Mouse (Mus musculus) stomach, embryonic 15.5 days (tissue): ENCODE results near the gene Dchs1. TPM values are rescaled to one million over a fixed set of nuclear protein-coding genes. Genes with fewer than 3 reads are reported as not detected.

Experiments used
- ATAC-seq: fragments of 200-750 bp; cut with Nextera tagmentation; 2 replicates; pipeline ENCODE4 v1.8.0; 2017; ENCODE audit warnings: low read depth, moderate number of reproducible peaks, moderate TSS enrichment; ENCODE audit not compliant: insufficient read depth, low FRiP score
- H3K27ac ChIP-seq: fragments of 300-500 bp; sonication (generic); 2 replicates; pipeline ENCODE4 v1.5.1; 2015; ENCODE audit warnings: mild to moderate bottlenecking, inconsistent platforms
- H3K27me3 ChIP-seq: fragments of 300-500 bp; sonication (generic); replicated peaks from 2 replicates; pipeline ENCODE4 v1.6.1; 2015; ENCODE audit warnings: inconsistent platforms
- H3K36me3 ChIP-seq: fragments of 300-500 bp; sonication (generic); 2 replicates; pipeline ENCODE4 v1.6.1; 2015; ENCODE audit warnings: inconsistent platforms
- H3K4me1 ChIP-seq: fragments of 300-500 bp; sonication (generic); 2 replicates; pipeline ENCODE4 v1.6.1; 2015; ENCODE audit warnings: inconsistent platforms
- H3K4me2 ChIP-seq: fragments of 300-500 bp; sonication (generic); 2 replicates; pipeline ENCODE4 v1.6.1; 2015; ENCODE audit warnings: mild to moderate bottlenecking, inconsistent platforms
- H3K4me3 ChIP-seq: fragments of 300-500 bp; sonication (generic); replicated peaks from 2 replicates; pipeline ENCODE4 v1.5.1; 2015; ENCODE audit warnings: inconsistent platforms
- H3K9ac ChIP-seq: fragments of 300-500 bp; sonication (generic); 2 replicates; pipeline ENCODE4 v1.6.1; 2015; ENCODE audit warnings: inconsistent platforms
- H3K9me3 ChIP-seq: fragments of 300-500 bp; sonication (generic); 2 replicates; pipeline ENCODE4 v1.6.1; 2016; ENCODE audit warnings: inconsistent platforms
- WGBS: fragments of 180-500 bp; shearing (Covaris S2); methylation state at CpG from one replicate; pipeline ENCODE4 v1.1.7; 2015; 5-methylcytosine and 5-hydroxymethylcytosine counted together
- polyA plus RNA-seq: library from polyadenylated mRNA; unstranded; fragments of >200 nt; fragmentation: Nextera tagmentation; extraction: Ambion mirVana; gene quantifications from 2 replicates; pipeline ENCODE4 v1.2.1, GENCODE M21; 2015

Dchs1 gene
- polyA plus RNA-seq, 1 experiment from 2014 or later: 8.6 TPM

DNA sequence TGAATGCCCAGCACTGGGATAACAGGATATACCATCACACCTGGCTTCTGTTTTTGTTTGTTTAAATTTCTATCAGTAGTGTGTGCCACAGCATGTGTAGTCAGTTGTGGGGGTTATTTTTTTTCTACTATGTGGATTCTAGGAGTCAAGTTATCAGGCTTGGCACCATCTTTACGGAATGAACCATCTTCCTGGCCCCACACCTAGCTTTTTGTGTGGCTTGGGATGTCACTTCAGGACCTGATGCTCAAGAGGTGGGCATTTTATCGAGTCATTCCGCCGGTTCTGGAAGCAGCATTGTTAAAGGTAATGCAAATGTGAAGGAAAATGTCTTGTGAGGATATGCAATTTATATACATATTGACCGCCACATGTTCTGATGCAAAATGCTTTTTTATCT is 18.7 kb upstream of the Dchs1 start:
- H3K9me3 ChIP-seq: no peaks in the 10 kb centered on the region
- WGBS: 78% methylated on average over 5 of the region's 5 CpGs

DNA sequence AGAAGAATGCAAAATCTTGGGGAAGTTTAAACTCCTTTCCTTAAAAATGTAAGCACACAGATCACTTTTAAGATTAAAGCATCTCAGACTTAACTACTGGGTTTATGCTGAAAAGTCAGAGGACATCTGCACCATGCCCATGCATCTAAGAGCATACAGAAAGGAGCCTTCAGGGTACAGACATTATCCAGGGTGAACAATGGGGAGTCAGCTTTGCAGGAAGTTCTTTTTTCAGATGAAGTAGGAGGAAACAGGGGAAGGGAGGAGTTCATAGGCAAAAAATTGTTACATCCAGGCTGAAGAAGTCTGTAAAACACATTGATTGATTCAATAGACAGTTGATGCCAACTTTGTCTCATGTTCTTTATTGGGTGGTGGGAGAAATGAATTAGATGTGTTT is 16.0 kb upstream of the Dchs1 start:
- no peak for ATAC-seq
- Histone ChIP-seq H3K9me3 (no peaks in the 10 kb centered on the region), H3K27me3 (no peaks in the 10 kb centered on the region), H3K4me1 (0 out of 2 replicates have a peak, but pooled peaks cover 3% of the 10 kb centered on the region), H3K9ac (no peak overlapping the region), H3K36me3 (no peaks in the 10 kb centered on the region), H3K4me3 (no peak overlapping the region), H3K4me2 (no peak overlapping the region), H3K27ac (no peak overlapping the region)

More for the DNA sequence above, 18.7 kb upstream of the Dchs1 start:
- ATAC-seq: no peak
- Histone ChIP-seq H3K27me3 (no peaks in the 10 kb centered on the region), H3K4me1 (peaks cover 13% of the 10 kb centered on the region), H3K4me3 (no peak overlapping the region), H3K9ac (no peak overlapping the region), H3K4me2 (no peak overlapping the region), H3K27ac (no peak overlapping the region), H3K36me3 (peaks cover 6% of the 10 kb centered on the region; the same call in 1 of the 2 replicates)

DNA sequence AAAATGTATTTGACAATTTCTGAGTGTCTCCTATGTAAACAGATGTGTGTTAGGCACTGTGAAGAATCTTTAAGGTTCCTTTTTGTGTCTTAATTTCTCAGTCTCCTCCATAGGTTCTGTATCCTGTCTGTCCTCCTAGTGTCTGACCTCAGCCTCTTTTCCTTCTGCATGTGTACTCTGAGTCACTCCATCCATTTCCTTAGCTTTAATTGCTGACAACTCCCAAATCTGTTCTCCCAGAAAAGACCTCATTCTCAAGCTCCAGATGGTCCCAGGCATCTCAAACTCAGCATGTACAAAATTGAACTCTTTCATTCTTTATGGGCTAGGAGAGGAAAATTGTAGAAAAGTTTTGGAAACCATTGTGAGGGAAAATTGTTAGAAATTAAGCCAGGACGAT is 15.3 kb upstream of the Dchs1 start:
- Histone ChIP-seq H3K27me3 (no peaks in the 10 kb centered on the region), H3K4me3 (no peak overlapping the region), H3K9me3 (no peaks in the 10 kb centered on the region), H3K36me3 (no peaks in the 10 kb centered on the region), H3K9ac (no peak overlapping the region), H3K4me1 (0 out of 2 replicates have a peak, but pooled peaks cover 3% of the 10 kb centered on the region), H3K4me2 (no peak overlapping the region), H3K27ac (peak overlapping the region; percentile 51; the same call in 1 of the 2 replicates)
- 30% methylated on average over 1 of the region's 1 CpGs for WGBS
- ATAC-seq: no peak

DNA sequence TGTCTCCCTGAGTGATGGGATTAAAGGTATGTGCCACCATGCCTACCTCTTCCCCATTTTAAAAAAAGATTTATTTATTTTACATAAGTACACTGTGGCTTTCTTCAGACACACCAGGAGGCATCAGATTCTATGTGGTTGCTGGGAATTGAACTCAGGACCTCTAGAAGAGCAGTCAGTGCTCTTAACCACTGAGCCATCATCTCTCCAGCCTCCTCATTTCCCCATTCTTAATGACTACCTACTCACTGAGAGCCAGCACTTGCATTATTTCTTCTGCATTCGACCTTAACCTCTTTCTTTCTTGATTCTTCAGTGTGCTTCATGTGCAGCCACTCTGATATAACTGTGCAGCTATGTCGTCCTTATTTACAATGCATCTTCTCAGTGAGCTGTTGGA is 14.9 kb upstream of the Dchs1 start:
- WGBS: 33% methylated on average over 2 of the region's 2 CpGs

DNA sequence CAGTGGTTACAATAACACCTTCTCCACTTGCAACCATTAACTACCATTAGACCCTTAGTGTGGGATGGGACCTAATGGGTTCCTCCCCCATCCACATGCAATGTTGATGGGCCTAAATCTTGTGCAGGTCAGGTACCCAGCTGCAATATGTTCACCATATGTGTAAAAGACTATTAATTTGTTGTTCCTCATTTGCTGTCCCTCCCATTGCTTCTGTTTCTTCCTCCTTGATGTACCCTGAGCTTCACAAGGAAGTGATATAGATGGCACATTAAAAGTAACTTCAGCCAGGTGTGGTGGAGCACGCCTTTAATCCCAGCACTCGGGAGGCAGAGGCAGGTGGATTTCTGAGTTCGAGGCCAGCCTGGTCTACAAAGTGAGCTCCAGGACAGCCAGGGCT is 9.5 kb upstream of the Dchs1 start:
- WGBS: 89% methylated on average over 3 of the region's 3 CpGs
- no peak for ATAC-seq

More for the DNA sequence above, 14.9 kb upstream of the Dchs1 start:
- no peak for ATAC-seq
- Histone ChIP-seq H3K4me2 (no peak overlapping the region), H3K9me3 (no peaks in the 10 kb centered on the region), H3K36me3 (no peaks in the 10 kb centered on the region), H3K4me1 (0 out of 2 replicates have a peak, but pooled peaks cover 3% of the 10 kb centered on the region), H3K27ac (no peak overlapping the region), H3K27me3 (no peaks in the 10 kb centered on the region), H3K9ac (no peak overlapping the region), H3K4me3 (no peak overlapping the region)

DNA sequence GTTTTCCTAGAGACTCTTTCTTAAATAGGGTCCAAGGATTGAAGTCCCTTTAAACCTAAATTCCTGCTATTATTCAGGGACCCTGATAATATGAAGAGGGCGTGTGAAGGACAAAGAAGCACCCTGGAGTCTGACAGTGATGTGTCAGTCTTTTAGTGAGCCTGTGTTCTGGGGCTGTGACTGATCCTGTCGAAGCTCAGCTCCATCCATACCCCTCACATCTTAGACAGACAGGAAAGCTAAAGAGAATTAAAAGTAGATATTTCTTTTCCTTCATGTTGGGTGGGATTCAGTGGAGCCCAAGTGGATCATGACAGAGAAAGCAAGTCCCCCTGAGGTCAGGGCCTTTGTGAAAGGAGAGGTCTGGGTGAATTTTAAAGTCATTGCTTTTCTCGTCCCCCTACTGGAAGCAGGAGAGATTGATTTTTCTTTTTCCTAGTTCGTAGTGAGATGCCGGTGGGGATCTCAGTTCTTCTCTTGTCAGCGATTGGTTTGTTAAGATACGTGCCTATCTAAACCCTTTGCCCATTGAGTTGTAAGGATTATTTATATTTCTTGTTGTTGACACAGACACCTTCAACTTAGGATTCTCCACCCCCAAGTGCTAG is 8.4 kb upstream of the Dchs1 start:
- no peak overlapping the region for H3K4me3 ChIP-seq
- H3K27me3 ChIP-seq: no peaks in the 10 kb centered on the region
- no peaks in the 10 kb centered on the region for H3K9me3 ChIP-seq
- H3K4me2 ChIP-seq: no peak overlapping the region
- no peaks in the 10 kb centered on the region for H3K36me3 ChIP-seq
- no peak overlapping the region for H3K27ac ChIP-seq
- WGBS: 33% methylated on average over 7 of the region's 7 CpGs
- ATAC-seq: no peak
- H3K9ac ChIP-seq: no peak overlapping the region
- no peaks in the 10 kb centered on the region for H3K4me1 ChIP-seq

More for the DNA sequence above, 9.5 kb upstream of the Dchs1 start:
- Histone ChIP-seq H3K27me3 (no peaks in the 10 kb centered on the region), H3K9ac (no peak overlapping the region), H3K9me3 (no peaks in the 10 kb centered on the region), H3K4me1 (no peaks in the 10 kb centered on the region), H3K4me3 (no peak overlapping the region), H3K4me2 (no peak overlapping the region), H3K36me3 (no peaks in the 10 kb centered on the region), H3K27ac (no peak overlapping the region)

DNA sequence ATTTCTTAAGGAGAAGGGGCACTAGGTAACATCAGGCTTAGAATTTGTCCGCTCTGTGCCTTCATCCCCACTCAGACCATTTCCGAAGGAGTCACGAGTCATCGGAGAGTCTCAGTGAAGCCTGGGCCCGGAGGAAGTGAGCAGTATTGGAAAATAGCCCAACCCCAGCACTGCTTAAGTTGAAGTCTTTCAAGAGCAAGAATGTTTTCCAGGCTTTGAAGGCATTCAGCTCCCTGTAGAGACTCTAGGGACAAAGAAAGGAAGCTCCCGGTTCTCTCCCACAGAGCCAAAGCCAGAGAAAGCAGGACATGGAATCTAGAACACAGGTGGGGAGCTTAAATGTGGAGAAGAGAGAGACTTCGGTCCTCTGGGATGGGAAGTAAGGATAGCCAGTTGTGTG is 6.2 kb upstream of the Dchs1 start:
- Histone ChIP-seq H3K36me3 (no peaks in the 10 kb centered on the region), H3K27me3 (no peaks in the 10 kb centered on the region), H3K9ac (no peak overlapping the region), H3K4me2 (no peak overlapping the region), H3K9me3 (no peaks in the 10 kb centered on the region), H3K4me1 (no peaks in the 10 kb centered on the region), H3K27ac (no peak overlapping the region), H3K4me3 (no peak overlapping the region)
- 77% methylated on average over 7 of the region's 7 CpGs for WGBS
- ATAC-seq: no peak

DNA sequence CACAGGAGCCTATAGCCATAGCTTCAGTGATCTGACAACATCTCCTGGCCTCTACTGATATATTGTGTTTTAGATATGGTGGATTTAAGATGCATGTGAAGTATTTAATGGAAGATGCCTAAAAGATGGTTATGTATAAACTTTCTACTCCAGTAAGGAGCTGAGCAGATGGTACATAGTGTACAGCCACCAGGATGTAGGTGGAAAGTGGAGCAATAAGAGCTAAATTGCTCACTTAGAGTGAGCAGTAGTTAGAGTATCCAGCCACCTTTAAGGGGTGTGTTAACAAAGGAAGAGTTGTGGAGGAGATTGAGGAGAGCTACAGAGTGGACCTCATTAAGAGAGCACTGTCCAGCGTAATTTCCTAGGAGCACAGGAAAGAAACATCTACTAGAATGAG is 3.7 kb upstream of the Dchs1 start:
- WGBS: 76% methylated on average over 1 of the region's 1 CpGs
- H3K4me1 ChIP-seq: peaks cover 7% of the 10 kb centered on the region; the same call in 1 of the 2 replicates

DNA sequence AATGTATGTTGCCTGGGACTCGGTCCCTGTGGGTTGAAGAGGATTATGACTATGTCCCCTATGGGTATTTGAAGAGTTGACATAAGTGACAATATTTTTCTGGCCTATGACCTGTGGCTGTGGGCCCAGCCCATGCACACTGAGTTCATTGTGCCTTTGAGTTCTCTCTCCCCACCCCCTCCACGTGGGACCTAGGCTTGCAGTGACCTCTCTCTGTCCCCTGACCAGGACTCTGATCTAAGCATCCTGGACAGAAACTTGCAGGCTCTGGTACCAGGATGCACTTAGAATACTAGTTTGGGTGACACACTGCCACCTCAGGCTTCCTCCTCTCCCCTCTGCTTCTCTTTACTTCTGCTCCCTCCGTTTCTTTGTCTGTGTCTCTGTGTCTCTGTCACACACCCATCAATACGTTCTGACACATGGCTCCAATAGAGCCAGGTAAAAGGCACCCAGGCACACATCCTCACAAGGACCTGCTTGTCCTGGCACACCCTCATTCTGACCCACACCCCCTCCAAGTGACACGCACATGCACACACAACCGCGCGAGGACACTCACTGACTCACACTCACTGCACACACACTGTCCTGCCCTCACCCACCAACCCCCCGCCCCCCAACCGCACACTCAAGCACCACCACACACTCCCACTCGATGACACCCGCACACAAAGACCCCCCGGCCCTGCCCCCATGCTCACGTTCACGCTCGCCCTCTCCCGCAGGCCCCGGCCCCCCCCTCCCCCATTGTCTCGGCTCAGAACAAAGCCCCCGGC is 759 bp downstream of the Dchs1 start:
- H3K27me3 ChIP-seq: no peaks in the 10 kb centered on the region
- ATAC-seq: peak; percentile 52
- peak overlapping the region; percentile 60 for H3K4me2 ChIP-seq
- no peaks in the 10 kb centered on the region for H3K36me3 ChIP-seq
- peak overlapping the region; percentile 82 for H3K9ac ChIP-seq
- H3K9me3 ChIP-seq: no peaks in the 10 kb centered on the region
- 7% methylated on average over 20 of the region's 20 CpGs for WGBS
- peak overlapping the region; percentile 77 for H3K27ac ChIP-seq
- peak overlapping the region; percentile 75 for H3K4me3 ChIP-seq
- H3K4me1 ChIP-seq: peaks cover 20% of the 10 kb centered on the region

More for the DNA sequence above, 3.7 kb upstream of the Dchs1 start:
- Histone ChIP-seq H3K4me2 (no peak overlapping the region), H3K27ac (no peak overlapping the region), H3K9me3 (no peaks in the 10 kb centered on the region), H3K36me3 (no peaks in the 10 kb centered on the region), H3K4me3 (no peak overlapping the region), H3K9ac (no peak overlapping the region), H3K27me3 (no peaks in the 10 kb centered on the region)
- ATAC-seq: no peak

DNA sequence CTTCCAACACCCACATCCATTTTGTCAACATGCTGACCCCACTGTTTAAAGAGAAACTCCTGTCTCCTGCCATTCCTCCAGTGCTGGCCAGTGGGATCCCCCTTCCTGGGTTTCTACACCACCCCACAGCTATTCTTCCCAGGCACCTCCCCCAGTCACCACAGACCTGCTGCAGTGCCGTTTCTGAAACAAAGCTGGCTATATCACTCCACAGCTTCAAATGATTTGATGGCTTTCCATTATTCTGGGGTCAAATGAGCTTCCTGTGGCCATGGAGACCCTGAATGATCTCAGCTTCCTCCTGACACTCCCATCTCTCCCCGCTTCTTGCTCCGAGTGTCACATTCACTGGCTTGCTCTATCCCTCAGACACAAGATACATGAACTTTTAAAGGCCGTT is 2.9 kb downstream of the Dchs1 start:
- H3K4me1 ChIP-seq: peaks cover 20% of the 10 kb centered on the region
- no peak overlapping the region for H3K9ac ChIP-seq
- H3K36me3 ChIP-seq: 0 out of 2 replicates have a peak, but pooled peaks cover 4% of the 10 kb centered on the region
- no peak overlapping the region for H3K27ac ChIP-seq
- H3K4me3 ChIP-seq: no peak overlapping the region
- H3K9me3 ChIP-seq: no peaks in the 10 kb centered on the region
- ATAC-seq: no peak
- WGBS: 31% methylated on average over 4 of the region's 4 CpGs
- no peaks in the 10 kb centered on the region for H3K27me3 ChIP-seq
- peak overlapping the region; percentile 22 for H3K4me2 ChIP-seq

DNA sequence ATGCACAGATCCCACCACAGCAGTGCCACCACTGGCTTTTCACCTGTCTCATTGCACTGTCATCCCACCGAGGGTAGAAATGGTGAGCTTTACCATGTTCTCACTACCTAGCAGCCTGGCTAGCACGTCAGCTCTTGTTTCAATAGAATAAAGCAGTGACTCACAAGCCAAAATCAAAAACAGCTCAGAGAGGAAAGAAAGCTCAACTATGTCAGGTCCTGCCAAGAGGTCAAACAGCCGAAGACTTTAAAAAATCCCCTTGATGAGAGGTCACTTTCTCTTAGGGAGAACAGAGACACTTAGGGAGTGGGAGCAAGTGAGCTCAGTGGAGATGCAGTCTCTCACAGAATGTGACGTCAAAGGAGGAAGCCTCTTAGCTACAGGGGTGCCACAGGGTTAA is 3.6 kb downstream of the Dchs1 start:
- Histone ChIP-seq H3K4me2 (no peak overlapping the region), H3K27ac (no peak overlapping the region), H3K4me3 (no peak overlapping the region), H3K4me1 (peaks cover 27% of the 10 kb centered on the region), H3K36me3 (0 out of 2 replicates have a peak, but pooled peaks cover 4% of the 10 kb centered on the region), H3K9ac (no peak overlapping the region), H3K9me3 (no peaks in the 10 kb centered on the region), H3K27me3 (no peaks in the 10 kb centered on the region)
- ATAC-seq: no peak
- 47% methylated on average over 4 of the region's 4 CpGs for WGBS

DNA sequence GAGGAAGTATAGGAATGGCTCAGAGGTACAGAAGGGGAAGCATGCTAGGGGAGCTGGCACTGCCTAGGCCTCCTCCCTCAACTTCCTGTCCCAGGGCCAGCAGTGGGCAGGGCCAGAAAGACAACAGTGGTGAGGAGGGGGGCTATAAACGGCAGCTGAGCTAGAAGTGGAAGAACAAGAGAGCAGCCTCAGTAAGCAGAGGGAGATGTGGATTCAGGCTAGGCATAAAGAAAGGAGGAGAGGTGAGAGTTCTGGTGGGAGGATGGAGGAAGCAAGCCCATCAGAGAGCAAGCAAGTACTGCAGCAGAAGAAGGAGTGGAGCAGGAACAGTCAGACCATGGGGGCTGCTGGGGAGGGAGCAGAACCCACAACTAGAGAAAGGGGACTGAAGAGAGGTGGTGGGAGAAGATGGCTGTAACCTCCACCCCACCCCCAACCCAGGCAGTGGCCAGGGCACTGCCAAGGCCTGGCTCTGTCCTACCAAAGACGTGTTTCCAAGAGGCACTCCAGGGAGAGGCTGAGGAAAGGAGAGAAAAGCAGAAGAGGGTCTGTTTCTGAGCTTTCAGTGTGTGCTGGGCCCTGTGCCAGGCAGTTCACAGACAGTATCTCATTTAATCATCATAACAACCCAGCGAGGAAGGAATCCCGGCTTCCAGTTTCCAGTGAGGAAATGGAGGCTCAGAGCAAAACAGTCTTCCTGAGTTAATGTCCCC is 8.7 kb downstream of the Dchs1 start:
- Histone ChIP-seq H3K27me3 (no peaks in the 10 kb centered on the region), H3K27ac (peak overlapping the region; percentile 96), H3K4me1 (peaks cover 37% of the 10 kb centered on the region), H3K4me2 (peak overlapping the region; percentile 46), H3K9ac (no peak overlapping the region), H3K9me3 (no peaks in the 10 kb centered on the region), H3K36me3 (0 out of 2 replicates have a peak, but pooled peaks cover 4% of the 10 kb centered on the region), H3K4me3 (peak overlapping the region; percentile 26)
- ATAC-seq: peak; percentile 77
- 13% methylated on average over 4 of the region's 4 CpGs for WGBS
